Mouse (Mus musculus) spleen, postnatal 14 days (tissue): Measurements from ENCODE around the gene Hoxb3.

ENCODE experiments used
- DNase-seq, 2 experiments: peaks; one replicate each; pipeline ENCODE4 v3.0.0; 2021 to 2022; ENCODE audit warnings: low spot score in 2 of 2

Hoxb3 gene

GRCm38 (mm10) chr11:96317608-96318367 lies 5.3 kb upstream of the Hoxb3 start, which contains the start of gene Hoxb4:
Gene Hoxb4, plus strand, starts transcription at chr11:96318267.
- no peak for DNase-seq

GRCm38 (mm10) chr11:96318368-96319070 lies 4.6 kb upstream of the Hoxb3 start:
- peak in 1 of 2 experiments; percentile 21 for DNase-seq

GRCm38 (mm10) chr11:96319071-96319902 lies 3.8 kb upstream of the Hoxb3 start:
- no peak for DNase-seq

DNA sequence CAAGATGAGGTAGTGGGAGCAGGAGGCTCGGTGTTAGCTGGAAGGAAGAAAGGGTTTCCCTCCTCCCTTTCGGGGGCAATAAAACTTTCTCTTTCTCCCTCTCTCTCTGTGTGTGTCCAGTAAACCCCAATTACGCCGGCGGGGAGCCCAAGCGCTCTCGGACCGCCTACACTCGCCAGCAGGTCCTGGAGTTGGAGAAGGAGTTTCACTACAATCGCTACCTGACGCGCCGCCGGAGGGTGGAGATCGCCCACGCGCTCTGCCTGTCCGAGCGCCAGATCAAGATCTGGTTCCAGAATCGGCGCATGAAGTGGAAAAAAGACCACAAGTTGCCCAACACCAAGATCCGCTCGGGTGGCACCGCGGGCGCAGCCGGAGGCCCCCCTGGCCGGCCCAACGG lies 3.2 kb upstream of the Hoxb3 start:
- no peak for DNase-seq

DNA sequence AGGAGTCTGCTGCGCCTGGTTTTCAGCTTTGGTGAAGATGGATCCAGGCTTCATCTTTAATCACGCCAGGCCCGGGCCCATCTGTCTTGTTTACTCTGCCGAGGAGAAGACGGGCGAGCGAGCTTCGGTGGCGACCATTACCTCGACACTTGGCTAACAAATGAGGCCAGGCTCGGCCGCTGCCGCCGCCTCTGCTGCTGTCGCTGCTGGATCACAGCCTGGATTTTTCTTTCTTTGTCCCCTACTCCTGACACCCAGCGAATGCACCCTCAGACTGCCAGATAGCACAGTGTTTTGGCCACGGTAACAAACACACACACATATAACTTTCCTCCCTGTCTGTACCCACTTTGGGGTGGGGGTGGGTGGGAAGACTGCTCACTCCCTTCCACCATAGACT lies 2.4 kb upstream of the Hoxb3 start:
- no peak for DNase-seq

DNA sequence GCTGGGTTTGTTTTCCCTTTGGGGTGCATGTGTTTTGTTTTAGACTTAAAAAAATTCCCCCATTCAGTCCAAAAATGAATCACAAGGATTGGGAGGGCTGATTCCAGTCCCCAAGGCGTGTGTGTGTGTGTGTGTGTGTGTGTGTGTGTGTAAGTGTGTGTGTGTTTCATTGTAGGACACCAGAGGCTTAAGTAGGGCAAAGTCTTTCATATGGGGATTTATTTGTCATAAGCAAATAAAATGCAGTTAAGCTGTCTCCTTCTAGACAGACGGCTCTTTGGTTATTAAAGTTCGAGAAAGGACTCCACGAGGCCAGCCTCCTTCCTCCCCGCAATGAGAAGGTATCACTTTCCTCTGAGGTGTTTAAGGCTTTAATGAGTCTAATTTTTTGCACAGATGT lies 1.3 kb upstream of the Hoxb3 start:
- DNase-seq, result no peak

DNA sequence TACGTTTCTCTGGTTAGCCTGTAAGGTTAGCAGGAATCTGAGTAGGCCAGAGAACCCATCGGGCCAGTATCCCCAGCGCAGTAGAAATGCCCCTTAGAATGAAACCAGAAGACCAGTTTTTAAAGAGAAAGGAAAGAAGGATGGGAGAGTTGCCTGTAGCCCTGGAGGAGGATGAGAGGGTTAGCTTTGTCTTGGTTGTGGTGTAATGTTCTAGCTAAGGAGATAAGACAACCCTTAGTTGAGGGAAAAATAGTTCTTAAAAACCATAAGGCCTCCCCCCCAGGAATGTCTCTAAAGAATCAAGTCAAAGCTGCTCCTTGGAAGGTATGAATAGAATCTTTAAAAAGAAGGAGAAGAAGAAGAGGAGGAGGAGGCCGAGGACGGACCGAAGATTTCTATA lies 388 bp upstream of the Hoxb3 start:
- no peak for DNase-seq

DNA sequence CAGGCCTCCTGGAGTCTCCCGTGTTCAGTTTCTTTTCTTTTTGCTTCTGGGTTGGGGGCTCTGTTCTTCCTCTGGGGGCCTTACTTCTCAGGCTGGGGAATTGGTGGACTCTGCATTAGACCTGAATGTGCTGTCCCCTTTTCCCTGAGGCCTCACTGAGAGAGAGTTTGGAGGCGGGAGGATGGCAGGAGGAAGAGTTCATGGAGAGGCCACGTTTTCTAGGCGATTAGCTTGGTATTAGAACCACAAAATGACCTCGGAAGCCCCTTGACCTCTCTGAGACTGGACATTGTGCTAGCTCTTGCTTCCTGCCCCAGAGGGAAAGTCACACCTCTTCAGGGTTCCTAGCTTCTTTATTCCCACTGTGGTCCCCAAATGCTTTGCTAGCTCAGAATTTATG lies 999 bp downstream of the Hoxb3 start:
- DNase-seq, result no peak

GRCm38 (mm10) chr11:96324965-96325364 lies 1.8 kb downstream of the Hoxb3 start:
- DNase-seq, result no peak

GRCm38 (mm10) chr11:96325747-96326212 lies 2.7 kb downstream of the Hoxb3 start:
- no peak for DNase-seq

- no peak for DNase-seq
Measured at GRCm38 (mm10) chr11:96326705-96327104, 3.6 kb downstream of the Hoxb3 start.

GRCm38 (mm10) chr11:96327122-96327521 lies 4.0 kb downstream of the Hoxb3 start:
- DNase-seq, result no peak

- no peak for DNase-seq
Measured at GRCm38 (mm10) chr11:96327750-96328149, 4.6 kb downstream of the Hoxb3 start.

DNA sequence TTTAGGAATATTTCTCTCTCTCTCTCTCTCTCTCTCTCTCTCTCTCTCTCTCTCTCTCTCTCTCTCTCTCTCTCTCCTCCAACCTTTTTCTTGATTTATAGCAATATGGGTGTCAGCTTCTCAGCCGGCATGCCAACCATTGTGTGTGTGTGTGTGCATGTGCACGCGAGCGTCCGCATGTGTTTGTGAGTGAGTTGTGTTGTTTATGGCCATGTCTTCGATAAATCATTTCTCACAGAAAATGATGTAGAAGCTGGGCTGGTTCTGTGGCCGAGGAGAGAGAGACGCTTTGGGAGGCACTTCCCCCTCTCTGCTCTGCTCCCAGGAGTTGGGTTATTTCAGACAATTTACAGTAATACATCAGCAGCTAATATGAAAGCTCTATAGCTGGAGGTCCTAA lies 5.5 kb downstream of the Hoxb3 start:
- no peak for DNase-seq

GRCm38 (mm10) chr11:96332105-96332504 lies 9.0 kb downstream of the Hoxb3 start:
- no peak for DNase-seq

DNA sequence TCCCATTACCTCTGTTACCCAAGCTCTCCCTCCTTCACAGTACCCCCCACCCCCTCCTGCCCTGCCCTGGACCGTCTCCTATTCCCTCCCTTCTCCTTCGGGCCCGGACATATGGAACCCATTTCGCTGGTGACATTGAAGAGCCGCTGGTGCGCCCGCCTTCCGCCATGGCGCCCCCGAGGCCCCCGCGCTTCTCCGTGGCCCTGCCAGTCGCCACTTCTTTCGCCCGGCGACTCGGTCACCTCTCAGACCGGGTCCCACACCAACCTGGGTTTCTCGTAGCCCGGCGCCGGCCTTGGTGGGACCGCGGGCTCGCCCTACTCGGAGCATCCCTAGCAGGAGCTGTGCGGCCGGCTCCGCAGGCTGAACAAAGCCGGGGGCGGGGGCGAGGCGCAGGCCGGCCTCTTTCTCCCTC lies 9.5 kb downstream of the Hoxb3 start:
- DNase-seq, result no peak

DNA sequence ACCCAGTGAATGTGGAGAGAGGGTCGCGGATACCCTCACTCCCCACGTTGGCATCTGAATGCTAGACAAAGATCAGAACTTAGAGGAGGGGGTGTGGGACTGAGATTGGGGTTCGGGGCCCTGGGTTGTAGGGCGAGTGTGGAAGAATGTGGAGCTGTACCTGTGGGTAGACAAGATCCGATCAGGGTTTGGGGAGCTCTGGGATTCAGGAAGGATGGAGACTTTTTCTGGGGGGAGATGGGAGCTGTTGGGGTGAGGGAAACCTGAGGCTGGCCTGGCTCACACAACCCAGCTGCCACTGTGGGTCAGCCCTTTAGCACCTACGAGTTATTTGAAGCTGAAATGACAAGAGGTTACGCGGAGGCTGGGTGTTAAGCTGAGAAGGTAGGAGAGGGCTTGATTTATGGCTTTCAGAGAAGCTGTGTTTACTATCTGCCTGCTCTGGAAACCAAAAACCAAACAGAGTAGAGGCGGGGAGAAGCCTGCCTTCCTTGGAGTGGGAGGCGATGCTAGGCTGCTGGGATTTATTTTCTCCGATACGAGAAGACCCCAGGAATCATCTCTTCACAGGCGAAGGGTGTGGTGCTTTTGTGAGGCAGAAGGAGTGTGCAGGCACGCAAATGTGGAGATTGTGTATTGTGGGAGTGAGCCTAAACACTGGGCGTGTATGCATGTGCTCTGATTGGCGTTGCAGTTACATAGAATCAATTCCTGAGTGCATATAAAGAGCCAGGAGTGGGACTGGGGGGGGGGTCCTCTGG lies 10.3 kb downstream of the Hoxb3 start:
- DNase-seq, result no peak

GRCm38 (mm10) chr11:96334002-96334364 lies 10.9 kb downstream of the Hoxb3 start:
- DNase-seq, result no peak

GRCm38 (mm10) chr11:96334998-96335397 lies 11.9 kb downstream of the Hoxb3 start:
- DNase-seq, result no peak

- DNase-seq, result no peak
Measured at GRCm38 (mm10) chr11:96336597-96336996, 13.5 kb downstream of the Hoxb3 start.

GRCm38 (mm10) chr11:96337026-96337425 lies 13.9 kb downstream of the Hoxb3 start:
- DNase-seq, result no peak
